Mouse (Mus musculus): ENCODE measurements at regions not wholly inside any gene's neighbourhood (a gene's known extent, or its start where the extent isn't known, plus 50 kb on each side); places are given as distances from the start of the nearest gene placed in this dataset.

GRCm38 (mm10) chr8:126855914-126856313, 89.7 kb downstream of the Tomm20 start:
- Histone ChIP-seq H3K4me3 (replicated peaks; ENCODE audit: low read length) (no peak overlapping the region), H3K4me2 (replicated peaks) (no peak overlapping the region), H3K9ac (no peak overlapping the region), H3K27ac (no peak overlapping the region), H3K4me1 (replicated peaks; ENCODE audit: control insufficient read depth, insufficient read depth, low read length) (no peaks in the 10 kb centered on the region), H3K9me3 (ENCODE audit: control insufficient read depth, low read length) (no peaks in the 10 kb centered on the region), H3K36me3 (replicated peaks; ENCODE audit: control insufficient read depth, insufficient read depth) (no peaks in the 10 kb centered on the region), H3K27me3 (ENCODE audit: control insufficient read depth, insufficient read depth, low read length) (no peaks in the 10 kb centered on the region)
- DNase-seq (ENCODE audit: low spot score) (no peak), ATAC-seq (ENCODE audit: low FRiP score) (no peak)
- WGBS = 84% methylated on average over 5 of the region's 5 CpGs

GRCm38 (mm10) chr8:126855056-126855609, 90.5 kb downstream of the Tomm20 start:
- WGBS = 79% methylated on average over 2 of the region's 2 CpGs
- no peaks in the 10 kb centered on the region for H3K9me3 ChIP-seq (ENCODE audit: control insufficient read depth, low read length)

DNA sequence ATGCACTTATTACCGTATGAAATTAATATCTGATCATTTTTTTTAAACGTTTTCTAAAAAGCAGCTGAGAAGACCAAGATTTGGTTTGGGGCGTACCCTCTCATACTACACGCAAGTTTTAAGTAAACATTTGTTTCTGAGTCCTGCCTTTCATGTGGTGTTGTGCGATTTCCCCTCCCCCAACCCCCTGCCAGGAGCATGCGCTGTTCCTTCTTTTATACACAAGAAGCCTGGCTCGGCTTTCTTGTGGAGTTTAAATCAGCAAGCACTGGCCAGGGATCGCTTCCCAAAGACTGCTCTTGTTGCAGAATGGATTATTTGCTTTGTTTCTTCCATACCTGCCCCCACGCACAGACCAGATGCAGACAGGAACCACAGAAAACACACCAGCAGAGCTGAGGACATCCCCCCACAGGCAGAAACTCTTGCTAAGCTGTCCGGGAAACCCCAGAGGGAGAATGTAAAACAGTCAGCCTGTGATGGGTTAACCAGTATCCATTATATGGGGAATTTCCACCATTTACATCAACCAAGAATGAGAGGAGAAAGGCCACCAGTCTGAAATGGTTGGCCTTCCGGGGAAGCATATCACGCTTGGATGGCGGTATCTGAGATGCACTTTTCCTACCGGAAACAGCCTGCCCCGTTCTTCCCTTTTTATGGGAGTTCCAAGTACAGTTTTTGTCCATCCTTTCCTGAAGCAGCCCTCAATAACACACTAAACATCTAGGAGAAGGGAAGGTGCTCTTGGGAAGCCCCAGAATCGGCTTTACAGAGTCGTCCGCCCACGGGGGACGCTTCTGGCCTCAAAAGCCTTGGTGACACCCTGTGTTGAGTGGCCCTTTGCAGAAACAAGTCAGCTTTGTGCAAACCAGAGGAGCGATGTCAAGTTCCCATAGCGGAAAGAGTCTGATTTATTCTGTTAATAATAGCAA, 91.3 kb downstream of the Tomm20 start:
- no peak for DNase-seq (ENCODE audit: low spot score)

More at GRCm38 (mm10) chr8:126855056-126855609, 90.5 kb downstream of the Tomm20 start:
- no peak overlapping the region for H3K9ac ChIP-seq
- no peaks in the 10 kb centered on the region for H3K36me3 ChIP-seq (replicated peaks; ENCODE audit: control insufficient read depth, insufficient read depth)
- ATAC-seq (ENCODE audit: low FRiP score) = no peak
- no peak overlapping the region for H3K4me3 ChIP-seq (replicated peaks; ENCODE audit: low read length)
- no peak overlapping the region for H3K4me2 ChIP-seq (replicated peaks)
- no peaks in the 10 kb centered on the region for H3K4me1 ChIP-seq (replicated peaks; ENCODE audit: control insufficient read depth, insufficient read depth, low read length)
- H3K27me3 ChIP-seq (ENCODE audit: control insufficient read depth, insufficient read depth, low read length) = no peaks in the 10 kb centered on the region
- DNase-seq (ENCODE audit: low spot score) = no peak
- no peak overlapping the region for H3K27ac ChIP-seq

GRCm38 (mm10) chr8:126852663-126853390, 92.8 kb downstream of the Tomm20 start:
- ATAC-seq (ENCODE audit: low FRiP score) = no peak
- no peaks in the 10 kb centered on the region for H3K4me1 ChIP-seq (replicated peaks; ENCODE audit: control insufficient read depth, insufficient read depth, low read length)
- H3K4me3 ChIP-seq (replicated peaks; ENCODE audit: low read length) = no peak overlapping the region
- no peaks in the 10 kb centered on the region for H3K9me3 ChIP-seq (ENCODE audit: control insufficient read depth, low read length)
- no peak for DNase-seq (ENCODE audit: low spot score)
- H3K9ac ChIP-seq = no peak overlapping the region
- peak overlapping the region; percentile 12; the same call in 1 of the 2 replicates for H3K27ac ChIP-seq
- H3K4me2 ChIP-seq (replicated peaks) = no peak overlapping the region
- no peaks in the 10 kb centered on the region for H3K36me3 ChIP-seq (replicated peaks; ENCODE audit: control insufficient read depth, insufficient read depth)
- WGBS = 45% methylated on average over 10 of the region's 10 CpGs
- H3K27me3 ChIP-seq (ENCODE audit: control insufficient read depth, insufficient read depth, low read length) = no peaks in the 10 kb centered on the region

More for the DNA sequence above, 91.3 kb downstream of the Tomm20 start:
- Histone ChIP-seq H3K4me2 (replicated peaks) (no peak overlapping the region), H3K27me3 (ENCODE audit: control insufficient read depth, insufficient read depth, low read length) (no peaks in the 10 kb centered on the region), H3K27ac (no peak overlapping the region), H3K36me3 (replicated peaks; ENCODE audit: control insufficient read depth, insufficient read depth) (no peaks in the 10 kb centered on the region), H3K4me1 (replicated peaks; ENCODE audit: control insufficient read depth, insufficient read depth, low read length) (no peaks in the 10 kb centered on the region), H3K4me3 (replicated peaks; ENCODE audit: low read length) (no peak overlapping the region), H3K9me3 (ENCODE audit: control insufficient read depth, low read length) (no peaks in the 10 kb centered on the region), H3K9ac (no peak overlapping the region)
- ATAC-seq (ENCODE audit: low FRiP score) = no peak
- 68% methylated on average over 22 of the region's 22 CpGs for WGBS

DNA sequence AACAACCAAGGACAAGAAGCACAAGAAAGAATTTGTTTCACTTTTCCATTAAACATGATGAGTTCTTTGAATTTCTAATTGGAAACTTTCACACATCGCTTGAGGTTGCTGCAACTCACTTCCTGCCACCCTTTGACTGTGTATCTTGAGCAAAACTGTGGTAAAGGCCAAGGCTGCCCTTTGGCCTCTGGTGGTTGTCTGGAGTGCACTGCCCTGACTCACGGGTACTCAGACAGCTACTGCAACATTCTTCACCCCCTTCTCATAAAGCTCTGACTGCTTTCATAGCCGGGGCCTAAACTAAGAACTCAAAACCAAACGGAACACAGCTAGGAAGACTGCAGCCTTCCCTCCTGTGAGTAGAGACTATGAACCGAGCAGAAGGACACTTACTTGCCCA, 93.5 kb downstream of the Tomm20 start:
- no peaks in the 10 kb centered on the region for H3K36me3 ChIP-seq (replicated peaks; ENCODE audit: control insufficient read depth, insufficient read depth)
- no peak overlapping the region for H3K4me2 ChIP-seq (replicated peaks)
- H3K9ac ChIP-seq = no peak overlapping the region
- no peak overlapping the region for H3K4me3 ChIP-seq (replicated peaks; ENCODE audit: low read length)
- H3K9me3 ChIP-seq (ENCODE audit: control insufficient read depth, low read length) = no peaks in the 10 kb centered on the region
- no peaks in the 10 kb centered on the region for H3K4me1 ChIP-seq (replicated peaks; ENCODE audit: control insufficient read depth, insufficient read depth, low read length)
- ATAC-seq (ENCODE audit: low FRiP score) (no peak), DNase-seq (ENCODE audit: low spot score) (no peak)
- H3K27me3 ChIP-seq (ENCODE audit: control insufficient read depth, insufficient read depth, low read length) = no peaks in the 10 kb centered on the region
- H3K27ac ChIP-seq = peak overlapping the region; percentile 12; the same call in 1 of the 2 replicates
- 74% methylated on average over 5 of the region's 5 CpGs for WGBS

- Histone ChIP-seq H3K9me3 (ENCODE audit: control insufficient read depth, low read length) (no peaks in the 10 kb centered on the region), H3K27ac (no peak overlapping the region), H3K9ac (no peak overlapping the region), H3K4me1 (replicated peaks; ENCODE audit: control insufficient read depth, insufficient read depth, low read length) (no peaks in the 10 kb centered on the region), H3K4me2 (replicated peaks) (no peak overlapping the region), H3K27me3 (ENCODE audit: control insufficient read depth, insufficient read depth, low read length) (no peaks in the 10 kb centered on the region), H3K4me3 (replicated peaks; ENCODE audit: low read length) (no peak overlapping the region), H3K36me3 (replicated peaks; ENCODE audit: control insufficient read depth, insufficient read depth) (no peaks in the 10 kb centered on the region)
- ATAC-seq (ENCODE audit: low FRiP score) (no peak), DNase-seq (ENCODE audit: low spot score) (no peak)
- 88% methylated on average over 3 of the region's 3 CpGs for WGBS
Observed at GRCm38 (mm10) chr8:126851780-126852179, 93.9 kb downstream of the Tomm20 start.

- Histone ChIP-seq H3K36me3 (replicated peaks; ENCODE audit: control insufficient read depth, insufficient read depth) (no peaks in the 10 kb centered on the region), H3K27ac (peak overlapping the region; percentile 39; the same call in 1 of the 2 replicates), H3K27me3 (ENCODE audit: control insufficient read depth, insufficient read depth, low read length) (no peaks in the 10 kb centered on the region), H3K4me2 (replicated peaks) (no peak overlapping the region), H3K4me3 (replicated peaks; ENCODE audit: low read length) (no peak overlapping the region), H3K4me1 (replicated peaks; ENCODE audit: control insufficient read depth, insufficient read depth, low read length) (no peaks in the 10 kb centered on the region), H3K9ac (no peak overlapping the region), H3K9me3 (ENCODE audit: control insufficient read depth, low read length) (no peaks in the 10 kb centered on the region)
- WGBS = 80% methylated on average over 1 of the region's 1 CpGs
- DNase-seq (ENCODE audit: low spot score) (no peak), ATAC-seq (ENCODE audit: low FRiP score) (no peak)
Observed at GRCm38 (mm10) chr8:126850189-126850535, 95.5 kb downstream of the Tomm20 start.

- Histone ChIP-seq H3K36me3 (replicated peaks; ENCODE audit: control insufficient read depth, insufficient read depth) (no peaks in the 10 kb centered on the region), H3K27me3 (ENCODE audit: control insufficient read depth, insufficient read depth, low read length) (no peaks in the 10 kb centered on the region), H3K4me3 (replicated peaks; ENCODE audit: low read length) (no peak overlapping the region), H3K27ac (peak overlapping the region; percentile 39; the same call in 1 of the 2 replicates), H3K9ac (no peak overlapping the region), H3K4me1 (replicated peaks; ENCODE audit: control insufficient read depth, insufficient read depth, low read length) (no peaks in the 10 kb centered on the region), H3K9me3 (ENCODE audit: control insufficient read depth, low read length) (no peaks in the 10 kb centered on the region), H3K4me2 (replicated peaks) (no peak overlapping the region)
- DNase-seq (ENCODE audit: low spot score) (no peak), ATAC-seq (ENCODE audit: low FRiP score) (no peak)
- WGBS = 76% methylated on average over 9 of the region's 9 CpGs
Observed at GRCm38 (mm10) chr8:126849411-126850188, 96.0 kb downstream of the Tomm20 start.

All from hindbrain, embryonic 14.5 days (tissue).